Mouse (Mus musculus) embryonic fibroblast, embryonic 13.5 days (primary cell): Measurements from ENCODE around the gene Cygb.

Source experiments
- CTCF ChIP-seq: IDR thresholded peaks from 2 replicates; pipeline ENCODE4 v1.5.1; 2011; ENCODE audit warnings: mild to moderate bottlenecking, control low read depth, low read length, moderate library complexity, borderline replicate concordance; ENCODE audit not compliant: insufficient read depth
- POLR2A ChIP-seq: IDR thresholded peaks from 2 replicates; pipeline ENCODE4 v1.6.1; 2011; ENCODE audit warnings: low read depth, mild to moderate bottlenecking, control low read depth, low read length, moderate library complexity

DNA sequence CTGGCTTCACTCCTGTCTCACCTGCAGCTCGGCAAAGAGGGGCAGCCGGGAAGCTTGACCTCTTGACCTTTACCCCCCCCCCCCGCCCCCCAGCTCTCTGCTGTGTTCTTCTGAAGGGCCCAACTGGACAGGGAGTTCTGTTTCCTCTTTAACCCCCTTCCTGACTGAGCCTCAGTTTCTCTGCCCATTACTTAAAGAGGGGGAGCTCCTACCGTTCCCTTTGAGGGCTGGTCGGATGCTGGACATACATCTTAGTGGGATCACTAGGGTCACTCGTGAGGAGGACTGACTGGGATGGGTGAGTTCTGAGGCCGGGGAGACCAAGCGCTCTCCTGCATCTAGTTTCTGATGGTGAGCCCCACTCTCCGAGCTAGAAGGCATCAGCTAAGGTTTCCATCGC lies 879 bp downstream of the Cygb start, which contains the start of gene Prcd:
- TF ChIP-seq CTCF: no peak
- TF ChIP-seq POLR2A: no peak
